Comparison of ENCODE assay signal across 10 mouse cellular contexts in genomic region chr7:114783291-114783690, GRCm38 (mm10). TPM values are rescaled to one million over a fixed set of nuclear protein-coding genes. Genes with fewer than 3 reads are reported as not detected.
"Had no signal": no experiment of that assay in that cellular context is flagged by ENCODE, and none has a peak within 500 bp of the region (broad histone marks: within the 10 kb centered on the region; RNA-seq: fewer than 3 reads in every experiment).

No protein-coding gene starts in this region.

- DNase-seq: layer of hippocampus, postnatal 36 days; liver, postnatal 0 days; lung, embryonic 14.5 days; right cerebral cortex, adult 18-20 months; right cerebral cortex, postnatal 14 days; right cerebral cortex, postnatal 4 days; thymus, adult 2 months; thymus, postnatal 25 days had no signal

RNA-seq across cellular contexts. Expression of gene Insc, which starts 39.8 kb away (rescaled TPM):
- total RNA-seq: megakaryocyte, adult 5-6 weeks had no signal
- polyA plus RNA-seq: macrophage had no signal
